Mouse (Mus musculus) midbrain, postnatal 0 days (tissue): ENCODE measurements at regions not wholly inside any gene's neighbourhood (a gene's known extent, or its start where the extent isn't known, plus 50 kb on each side); places are given as distances from the start of the nearest gene placed in this dataset.

ENCODE experiments used
- ATAC-seq: fragments of 200-750 bp; cut with Nextera tagmentation; 2 replicates; pipeline ENCODE4 v1.8.0; 2017; ENCODE audit warnings: moderate number of reproducible peaks, mild to moderate bottlenecking, moderate TSS enrichment, moderate library complexity; ENCODE audit not compliant: low FRiP score
- DNase-seq: peaks from one replicate; pipeline ENCODE4 v3.0.0-alpha.2; 2015; ENCODE audit warnings: low spot score
- H3K27ac ChIP-seq: fragments of 300-500 bp; sonication (generic); 2 replicates; pipeline ENCODE4 v1.5.1; 2014; ENCODE audit warnings: low read depth, mild to moderate bottlenecking, low read length, mixed read lengths
- H3K27me3 ChIP-seq: fragments of 300-500 bp; sonication (generic); 2 replicates; pipeline ENCODE4 v1.6.1; 2014; ENCODE audit warnings: low read length, control low read depth, mixed read lengths; ENCODE audit not compliant: insufficient read depth
- H3K36me3 ChIP-seq: fragments of 300-500 bp; sonication (generic); 2 replicates; pipeline ENCODE4 v1.6.1; 2014; ENCODE audit warnings: low read length, control low read depth, mixed read lengths; ENCODE audit not compliant: insufficient read depth
- H3K4me1 ChIP-seq: fragments of 300-500 bp; sonication (generic); 2 replicates; pipeline ENCODE4 v1.6.1; 2014; ENCODE audit warnings: mild to moderate bottlenecking, control low read depth, antibody characterized with exemption, low read length, mixed read lengths; ENCODE audit not compliant: insufficient read depth
- H3K4me2 ChIP-seq: fragments of 300-500 bp; sonication (generic); 2 replicates; pipeline ENCODE4 v1.6.1; 2014; ENCODE audit warnings: low read depth, mild to moderate bottlenecking, low read length, mixed read lengths; ENCODE audit not compliant: poor library complexity, severe bottlenecking
- H3K4me3 ChIP-seq: fragments of 300-500 bp; sonication (generic); 2 replicates; pipeline ENCODE4 v1.5.1; 2014; ENCODE audit warnings: low read depth, mild to moderate bottlenecking, low read length, moderate library complexity
- H3K9ac ChIP-seq: fragments of 300-500 bp; sonication (generic); replicated peaks from 2 replicates; pipeline ENCODE4 v1.6.1; 2014; ENCODE audit warnings: mild to moderate bottlenecking, low read length, moderate library complexity, mixed read lengths; ENCODE audit not compliant: poor library complexity, severe bottlenecking
- H3K9me3 ChIP-seq: fragments of 300-500 bp; sonication (generic); 2 replicates; pipeline ENCODE4 v1.6.1; 2016; ENCODE audit warnings: low read length, control low read depth
- CTCF ChIP-seq: IDR thresholded peaks from 2 replicates; pipeline ENCODE4 v1.5.1; 2016; ENCODE audit warnings: antibody characterized with exemption, mild to moderate bottlenecking
- WGBS: fragments of 180-500 bp; shearing (Covaris S2); extraction: QIAGEN DNeasy Blood & Tissue Kit; methylation state at CpG from one replicate; pipeline ENCODE4 v1.1.7; 2014; 5-methylcytosine and 5-hydroxymethylcytosine counted together

DNA sequence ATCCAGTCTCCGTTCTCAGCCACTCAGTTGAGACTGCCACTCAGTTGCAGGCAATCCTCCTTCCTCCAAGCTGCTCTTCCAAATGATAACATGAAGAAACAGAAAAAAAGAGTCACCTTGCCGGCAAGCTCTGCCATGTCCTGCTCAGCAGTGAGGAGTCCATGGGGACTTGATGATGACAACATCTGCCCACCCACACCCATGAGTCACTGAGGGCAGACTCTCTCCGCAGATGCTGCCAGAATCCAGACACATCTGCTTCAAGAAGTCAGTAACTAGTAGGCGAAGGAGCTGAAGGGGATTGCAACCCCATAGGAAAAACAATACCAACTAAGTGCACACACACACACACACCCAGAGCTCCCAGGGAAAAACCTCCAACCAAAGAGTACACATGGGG is 263.9 kb upstream of the Nr4a3 start:
- no peak for TF ChIP-seq CTCF

DNA sequence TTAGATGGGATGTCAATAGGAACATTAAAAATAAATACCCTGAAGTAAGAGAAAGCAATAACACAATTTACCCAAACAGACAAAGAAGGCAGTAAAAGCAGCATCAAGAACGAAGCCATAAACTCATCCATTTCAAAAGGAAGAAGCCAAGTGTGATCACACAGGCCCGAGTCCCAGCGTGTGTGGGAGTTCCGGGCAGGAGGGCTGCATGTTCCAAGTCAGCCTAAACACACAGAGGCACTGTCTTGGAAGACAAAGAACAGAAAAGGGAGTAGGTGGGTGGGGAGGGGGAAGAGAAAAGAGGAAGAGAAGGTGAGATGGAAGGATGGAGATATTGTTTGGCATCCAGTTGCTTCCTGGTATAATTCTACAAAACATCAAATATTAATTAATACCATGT is 248.0 kb upstream of the Nr4a3 start:
- Histone ChIP-seq H3K36me3 (no peaks in the 10 kb centered on the region), H3K9me3 (no peaks in the 10 kb centered on the region), H3K27ac (no peak overlapping the region), H3K4me2 (no peak overlapping the region), H3K4me1 (no peaks in the 10 kb centered on the region), H3K27me3 (no peaks in the 10 kb centered on the region), H3K4me3 (no peak overlapping the region), H3K9ac (no peak overlapping the region)
- WGBS: 91% methylated on average over 4 of the region's 4 CpGs
- ATAC-seq: no peak
- TF ChIP-seq CTCF: no peak
- no peak for DNase-seq

More for the DNA sequence above, 263.9 kb upstream of the Nr4a3 start:
- WGBS: 93% methylated on average over 4 of the region's 4 CpGs
- no peaks in the 10 kb centered on the region for H3K36me3 ChIP-seq
- H3K27me3 ChIP-seq: no peaks in the 10 kb centered on the region
- H3K27ac ChIP-seq: no peak overlapping the region
- no peak overlapping the region for H3K4me3 ChIP-seq
- H3K4me2 ChIP-seq: no peak overlapping the region
- no peak overlapping the region for H3K9ac ChIP-seq
- DNase-seq: no peak
- H3K4me1 ChIP-seq: no peaks in the 10 kb centered on the region
- H3K9me3 ChIP-seq: no peaks in the 10 kb centered on the region
- no peak for ATAC-seq

DNA sequence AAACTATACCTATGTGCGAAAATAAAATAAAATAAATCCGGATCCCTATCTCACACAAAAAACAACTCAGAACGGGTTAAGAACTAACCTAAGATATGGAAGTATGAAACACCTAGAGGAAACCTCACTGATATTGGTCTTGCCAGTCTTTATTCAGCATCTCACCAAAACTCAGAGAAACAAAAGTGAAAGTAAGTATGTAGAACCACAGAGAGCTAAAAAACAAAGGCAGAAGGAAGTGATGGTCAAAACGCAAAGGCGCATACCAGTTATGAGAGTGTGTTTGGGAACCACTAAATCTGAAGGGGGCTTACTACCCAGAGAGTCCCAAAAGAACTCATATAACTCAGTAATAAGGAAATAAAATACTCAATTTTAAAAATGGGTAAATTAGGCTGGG is 245.8 kb upstream of the Nr4a3 start:
- ATAC-seq (no peak), DNase-seq (no peak)
- no peak overlapping the region for H3K4me3 ChIP-seq
- H3K27ac ChIP-seq: no peak overlapping the region
- H3K4me2 ChIP-seq: no peak overlapping the region
- no peaks in the 10 kb centered on the region for H3K27me3 ChIP-seq
- TF ChIP-seq CTCF: no peak
- WGBS: 93% methylated on average over 5 of the region's 5 CpGs
- no peaks in the 10 kb centered on the region for H3K36me3 ChIP-seq
- no peaks in the 10 kb centered on the region for H3K4me1 ChIP-seq
- no peak overlapping the region for H3K9ac ChIP-seq
- no peaks in the 10 kb centered on the region for H3K9me3 ChIP-seq

DNA sequence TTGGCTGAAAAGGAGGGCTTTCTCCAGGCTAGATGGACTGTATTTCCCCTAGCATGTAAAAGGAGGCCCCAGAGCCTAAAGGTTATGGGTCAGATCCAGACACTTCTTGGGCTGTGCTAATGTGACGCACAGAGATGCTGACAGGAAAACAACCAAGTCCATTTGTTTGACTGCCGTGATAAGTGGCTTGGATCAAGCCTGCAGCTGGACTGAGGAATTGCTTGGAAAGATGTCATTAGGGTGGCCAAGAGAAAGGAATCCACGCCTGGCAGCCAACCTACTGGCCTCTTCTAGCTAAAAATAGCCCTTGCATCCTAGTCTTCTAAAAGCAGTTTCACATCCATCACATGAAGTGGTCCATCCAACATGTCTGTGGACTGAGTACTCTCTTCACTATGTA is 241.8 kb upstream of the Nr4a3 start:
- 88% methylated on average over 3 of the region's 3 CpGs for WGBS
- DNase-seq: no peak
- no peak overlapping the region for H3K4me2 ChIP-seq
- ATAC-seq: no peak
- no peak overlapping the region for H3K4me3 ChIP-seq
- no peaks in the 10 kb centered on the region for H3K27me3 ChIP-seq
- no peak overlapping the region for H3K27ac ChIP-seq
- H3K36me3 ChIP-seq: no peaks in the 10 kb centered on the region
- no peak overlapping the region for H3K9ac ChIP-seq
- H3K9me3 ChIP-seq: no peaks in the 10 kb centered on the region
- no peak for TF ChIP-seq CTCF
- H3K4me1 ChIP-seq: no peaks in the 10 kb centered on the region

DNA sequence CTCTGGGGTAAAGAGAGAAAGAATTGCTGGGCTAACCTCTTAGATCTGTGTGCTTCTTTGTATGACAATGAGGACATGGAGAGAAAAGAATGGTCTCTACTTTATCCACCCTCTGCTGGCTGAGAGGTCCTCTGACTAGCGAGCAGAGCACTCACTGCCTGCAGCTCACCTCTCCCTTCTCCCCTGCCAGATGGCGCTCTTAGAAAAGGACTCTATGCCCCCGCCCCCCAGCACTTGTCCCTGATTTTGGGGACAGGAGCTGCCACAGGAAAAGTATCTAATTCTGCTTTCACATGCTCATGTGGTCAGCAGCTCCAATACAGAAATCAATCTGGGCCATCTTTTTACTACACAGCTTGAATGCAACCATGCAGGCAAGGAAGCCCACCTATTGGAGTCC is 237.1 kb upstream of the Nr4a3 start:
- H3K27ac ChIP-seq: no peak overlapping the region
- no peaks in the 10 kb centered on the region for H3K36me3 ChIP-seq
- 19% methylated on average over 3 of the region's 3 CpGs for WGBS
- no peaks in the 10 kb centered on the region for H3K9me3 ChIP-seq
- H3K9ac ChIP-seq: no peak overlapping the region
- TF ChIP-seq CTCF: peak; percentile 40
- H3K4me1 ChIP-seq: no peaks in the 10 kb centered on the region
- ATAC-seq (no peak), DNase-seq (peak; percentile 27)
- no peak overlapping the region for H3K4me3 ChIP-seq
- no peaks in the 10 kb centered on the region for H3K27me3 ChIP-seq
- no peak overlapping the region for H3K4me2 ChIP-seq

DNA sequence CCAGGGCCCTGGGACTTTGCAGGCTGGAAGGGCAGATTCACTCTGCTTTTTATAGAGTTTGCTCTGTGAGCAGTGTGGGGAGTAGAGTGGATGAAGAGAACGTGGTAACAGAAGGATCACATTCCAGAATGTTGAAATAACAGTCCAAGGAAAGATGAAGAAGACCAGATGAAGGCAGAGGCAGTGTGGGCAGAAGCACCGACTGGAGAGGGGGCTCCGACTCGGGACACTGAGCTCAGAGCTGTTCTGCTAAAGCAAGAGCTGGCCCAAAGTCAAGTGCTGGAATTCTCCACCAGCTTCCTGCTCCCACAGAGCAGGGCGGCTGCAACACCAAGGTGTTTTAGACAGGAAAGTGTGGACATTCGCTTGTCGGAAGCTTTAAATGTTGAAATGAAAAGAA is 230.9 kb upstream of the Nr4a3 start:
- H3K4me2 ChIP-seq: no peak overlapping the region
- no peak for TF ChIP-seq CTCF
- no peak overlapping the region for H3K9ac ChIP-seq
- no peaks in the 10 kb centered on the region for H3K4me1 ChIP-seq
- DNase-seq (no peak), ATAC-seq (no peak)
- H3K9me3 ChIP-seq: no peaks in the 10 kb centered on the region
- H3K4me3 ChIP-seq: no peak overlapping the region
- H3K27ac ChIP-seq: no peak overlapping the region
- no peaks in the 10 kb centered on the region for H3K36me3 ChIP-seq
- no peaks in the 10 kb centered on the region for H3K27me3 ChIP-seq
- WGBS: 81% methylated on average over 7 of the region's 7 CpGs
